Mouse (Mus musculus): ENCODE results near the gene Plek.

DNA sequence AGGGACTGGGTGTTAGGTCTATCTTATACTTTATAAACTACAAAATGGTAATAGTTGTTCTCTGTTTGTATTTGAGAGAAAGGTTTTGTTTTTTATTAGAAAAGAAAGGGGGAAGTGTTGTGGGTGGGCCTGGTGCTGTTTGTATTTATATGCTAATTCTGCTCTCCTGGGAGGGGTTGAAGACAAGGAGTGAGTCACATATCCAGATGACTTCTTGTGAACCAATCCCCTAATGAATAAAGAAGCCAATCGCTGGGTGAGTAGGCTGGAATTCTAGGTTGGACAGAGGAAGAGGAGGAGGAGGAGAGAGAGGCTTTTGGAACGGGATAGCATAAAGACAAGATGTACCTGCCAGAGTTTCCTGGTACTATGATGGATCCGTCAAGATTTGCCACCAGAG lies 29.9 kb upstream of the Plek start:
- no peak for TF ChIP-seq CTCF (IDR thresholded peaks at IDR 0.05; ENCODE audit: low read depth, low read length)
- TF ChIP-seq POLR2A (IDR thresholded peaks at IDR 0.05; ENCODE audit: insufficient read depth, low read length), result no peak
